Mouse (Mus musculus) intestine, embryonic 14.5 days (tissue): ENCODE data around the gene Hfe. TPM values are rescaled to one million over a fixed set of nuclear protein-coding genes. Genes with fewer than 3 reads are reported as not detected.

Experiments
- ATAC-seq: fragments of 200-750 bp; cut with Nextera tagmentation; replicated peaks from 2 replicates; pipeline ENCODE4 v1.8.0; 2017; ENCODE audit warnings: low read depth, moderate number of reproducible peaks, moderate TSS enrichment, moderate library complexity; ENCODE audit not compliant: low FRiP score, low TSS enrichment
- DNase-seq: peaks from one replicate; pipeline ENCODE4 v3.0.0-alpha.2; 2018; ENCODE audit warnings: low spot score
- H3K27ac ChIP-seq: fragments of 300-500 bp; sonication (generic); 2 replicates; pipeline ENCODE4 v1.5.1; 2014; ENCODE audit warnings: low read depth, mild to moderate bottlenecking, control low read depth
- H3K27me3 ChIP-seq: fragments of 300-500 bp; sonication (generic); replicated peaks from 2 replicates; pipeline ENCODE4 v1.6.1; 2014; ENCODE audit warnings: low read length, control low read depth; ENCODE audit not compliant: control insufficient read depth, insufficient read depth
- H3K36me3 ChIP-seq: fragments of 300-500 bp; sonication (generic); 2 replicates; pipeline ENCODE4 v1.6.1; 2014; ENCODE audit warnings: low read length, control low read depth; ENCODE audit not compliant: control insufficient read depth, insufficient read depth
- H3K4me1 ChIP-seq: fragments of 300-500 bp; sonication (generic); replicated peaks from 2 replicates; pipeline ENCODE4 v1.6.1; 2014; ENCODE audit warnings: low read length, control low read depth, mixed read lengths; ENCODE audit not compliant: control insufficient read depth, insufficient read depth
- H3K4me2 ChIP-seq: fragments of 300-500 bp; sonication (generic); 2 replicates; pipeline ENCODE4 v1.6.1; 2014; ENCODE audit warnings: low read length
- H3K4me3 ChIP-seq: fragments of 300-500 bp; sonication (generic); 2 replicates; pipeline ENCODE4 v1.5.1; 2014; ENCODE audit warnings: low read depth, low read length, control low read depth, mixed read lengths
- H3K9ac ChIP-seq: fragments of 300-500 bp; sonication (generic); 2 replicates; pipeline ENCODE4 v1.6.1; 2014; ENCODE audit warnings: mild to moderate bottlenecking, low read length
- H3K9me3 ChIP-seq: fragments of 300-500 bp; sonication (generic); 2 replicates; pipeline ENCODE4 v1.6.1; 2016; ENCODE audit warnings: low read length, control low read depth; ENCODE audit not compliant: control insufficient read depth
- WGBS: fragments of 180-500 bp; shearing (Covaris S2); extraction: QIAGEN DNeasy Blood & Tissue Kit; methylation state at CpG from one replicate; pipeline ENCODE4 v1.1.7; 2014; 5-methylcytosine and 5-hydroxymethylcytosine counted together
- polyA plus RNA-seq: library from polyadenylated mRNA; unstranded; fragments of >200 nt; fragmentation: Nextera tagmentation; extraction: Ambion mirVana; gene quantifications from 2 replicates; pipeline ENCODE4 v1.2.1, GENCODE M21; 2014

Gene Hfe
- polyA plus RNA-seq, 1 experiment from 2014 or later = 7.8 TPM

DNA sequence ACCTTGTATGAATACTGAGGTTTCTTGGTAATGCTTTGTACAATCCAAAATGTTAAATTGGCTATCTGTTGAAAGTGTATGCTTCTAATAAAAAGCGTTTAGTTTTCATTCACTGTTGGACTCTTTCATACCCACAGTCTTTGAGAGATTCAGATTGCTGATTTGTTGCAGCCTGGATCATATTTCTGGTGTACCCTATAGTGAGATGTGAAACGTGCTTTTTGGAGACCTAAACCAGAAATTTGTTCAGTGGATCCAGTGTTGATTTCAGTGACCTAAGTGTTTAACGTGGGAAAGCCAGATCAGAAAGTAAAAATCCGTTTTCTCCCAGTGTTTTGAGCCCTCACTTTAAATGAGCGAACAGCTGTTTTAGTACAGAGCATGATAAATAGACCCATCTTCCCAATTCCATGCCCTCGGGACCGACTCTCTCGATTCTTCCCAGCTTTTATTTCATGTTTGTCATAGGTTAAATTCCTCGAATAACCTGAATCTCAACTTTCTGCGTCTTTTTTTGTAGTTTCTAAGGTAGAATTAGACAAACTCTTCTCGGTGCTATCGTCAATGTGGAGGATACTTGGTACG is 29.7 kb upstream of the Hfe start:
- peaks cover 20% of the 10 kb centered on the region for H3K4me1 ChIP-seq
- H3K4me2 ChIP-seq = peak overlapping the region; percentile 62
- H3K36me3 ChIP-seq = no peaks in the 10 kb centered on the region
- ATAC-seq (no peak), DNase-seq (no peak)
- peak overlapping the region; percentile 81 for H3K9ac ChIP-seq
- no peaks in the 10 kb centered on the region for H3K9me3 ChIP-seq
- 27% methylated on average over 13 of the region's 13 CpGs for WGBS
- H3K27ac ChIP-seq = peak overlapping the region; percentile 97
- H3K4me3 ChIP-seq = peak overlapping the region; percentile 49
- no peaks in the 10 kb centered on the region for H3K27me3 ChIP-seq

DNA sequence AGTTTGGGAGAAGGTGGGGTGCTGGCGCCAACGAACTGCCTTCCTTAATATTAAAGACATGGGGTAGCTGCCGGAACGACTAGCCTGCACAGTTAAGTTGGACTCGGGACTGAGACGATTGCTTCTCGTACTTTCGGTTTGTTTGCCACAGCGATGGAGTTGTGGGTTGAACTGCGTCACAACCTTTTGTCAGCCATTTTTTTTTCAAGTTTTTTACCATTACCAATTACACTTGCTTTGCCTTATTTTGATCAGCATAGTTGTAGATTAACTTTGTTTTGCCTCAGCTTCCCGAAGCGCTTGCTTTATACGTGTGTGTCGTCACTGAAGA is 29.2 kb upstream of the Hfe start:
- H3K27me3 ChIP-seq = no peaks in the 10 kb centered on the region
- ATAC-seq (peak; percentile 51; the same call in 1 of the 2 replicates), DNase-seq (peak; percentile 96)
- peaks cover 20% of the 10 kb centered on the region for H3K4me1 ChIP-seq
- no peaks in the 10 kb centered on the region for H3K9me3 ChIP-seq
- peak overlapping the region; percentile 81 for H3K9ac ChIP-seq
- WGBS = under 1% methylated on average over 14 of the region's 14 CpGs
- no peaks in the 10 kb centered on the region for H3K36me3 ChIP-seq
- H3K4me2 ChIP-seq = peak overlapping the region; percentile 62
- H3K4me3 ChIP-seq = peak overlapping the region; percentile 49
- peak overlapping the region; percentile 97 for H3K27ac ChIP-seq

DNA sequence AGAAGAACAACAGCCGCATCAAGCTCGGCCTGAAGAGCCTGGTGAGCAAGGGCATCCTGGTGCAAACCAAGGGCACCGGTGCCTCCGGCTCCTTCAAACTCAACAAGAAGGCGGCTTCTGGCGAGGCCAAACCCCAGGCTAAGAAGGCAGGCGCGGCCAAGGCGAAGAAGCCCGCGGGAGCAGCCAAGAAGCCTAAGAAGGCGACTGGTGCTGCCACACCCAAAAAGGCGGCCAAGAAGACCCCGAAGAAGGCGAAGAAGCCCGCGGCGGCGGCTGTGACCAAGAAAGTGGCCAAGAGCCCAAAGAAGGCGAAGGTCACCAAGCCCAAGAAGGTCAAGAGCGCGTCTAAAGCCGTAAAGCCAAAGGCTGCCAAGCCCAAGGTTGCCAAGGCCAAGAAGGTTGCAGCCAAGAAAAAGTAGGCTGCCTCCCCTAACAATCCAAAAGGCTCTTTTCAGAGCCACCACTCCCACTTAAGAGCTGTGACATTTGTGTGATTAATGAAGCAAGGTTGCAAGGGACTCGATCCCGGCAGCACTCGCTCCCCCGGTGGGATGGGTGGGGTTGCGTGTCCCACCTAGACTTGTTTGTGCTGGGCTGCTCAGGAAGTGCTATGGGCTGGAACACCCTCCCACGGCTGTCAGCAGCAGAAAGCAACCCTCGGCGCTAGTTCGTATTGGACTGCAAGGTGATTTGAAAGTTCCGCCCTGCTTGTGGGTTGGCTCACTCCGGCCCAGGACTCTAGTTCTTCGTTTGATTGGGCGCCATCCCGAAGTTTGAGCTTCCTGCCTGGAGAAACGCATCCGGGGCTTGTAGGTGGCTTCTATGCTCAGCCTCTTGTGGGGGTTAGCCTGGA is 28.6 kb upstream of the Hfe start:
- H3K9ac ChIP-seq = peak overlapping the region; percentile 81
- under 1% methylated on average over 39 of the region's 39 CpGs for WGBS
- H3K4me1 ChIP-seq = peaks cover 16% of the 10 kb centered on the region
- peak overlapping the region; percentile 49 for H3K4me3 ChIP-seq
- H3K4me2 ChIP-seq = peak overlapping the region; percentile 62
- no peaks in the 10 kb centered on the region for H3K27me3 ChIP-seq
- peak; percentile 97 for DNase-seq
- H3K27ac ChIP-seq = peak overlapping the region; percentile 97
- no peaks in the 10 kb centered on the region for H3K9me3 ChIP-seq
- ATAC-seq = peak; percentile 90
- H3K36me3 ChIP-seq = no peaks in the 10 kb centered on the region

DNA sequence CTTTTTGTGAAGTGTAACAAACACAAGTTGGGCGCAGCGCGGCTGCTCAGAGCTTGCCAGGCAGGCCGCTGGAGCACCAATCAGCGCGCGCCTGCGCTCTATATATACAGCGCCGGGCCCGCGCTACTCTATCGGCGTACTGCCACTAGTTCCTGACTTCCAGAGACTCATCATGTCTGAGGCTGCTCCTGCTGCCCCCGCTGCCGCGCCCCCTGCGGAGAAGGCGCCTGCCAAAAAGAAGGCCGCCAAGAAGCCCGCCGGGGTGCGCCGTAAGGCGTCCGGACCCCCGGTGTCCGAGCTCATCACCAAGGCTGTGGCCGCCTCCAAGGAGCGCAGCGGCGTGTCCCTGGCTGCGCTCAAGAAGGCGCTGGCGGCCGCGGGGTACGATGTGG is 28.0 kb upstream of the Hfe start, which contains the start of gene Hist1h1c:
Gene Hist1h1c (plus strand): TSS at position 132 of the 392 bp plus-strand sequence.
- Histone ChIP-seq H3K36me3 (no peaks in the 10 kb centered on the region), H3K4me1 (peaks cover 12% of the 10 kb centered on the region), H3K9ac (peak within 1 kb of the TSS; percentile 81), H3K27ac (peak within 1 kb of the TSS; percentile 97), H3K4me3 (peak within 1 kb of the TSS; percentile 49), H3K9me3 (no peaks in the 10 kb centered on the region), H3K4me2 (peak within 1 kb of the TSS; percentile 62), H3K27me3 (no peaks in the 10 kb centered on the region)
- ATAC-seq (peak; percentile 90), DNase-seq (peak; percentile 99)
- WGBS = under 1% methylated on average over 31 of the region's 38 CpGs

DNA sequence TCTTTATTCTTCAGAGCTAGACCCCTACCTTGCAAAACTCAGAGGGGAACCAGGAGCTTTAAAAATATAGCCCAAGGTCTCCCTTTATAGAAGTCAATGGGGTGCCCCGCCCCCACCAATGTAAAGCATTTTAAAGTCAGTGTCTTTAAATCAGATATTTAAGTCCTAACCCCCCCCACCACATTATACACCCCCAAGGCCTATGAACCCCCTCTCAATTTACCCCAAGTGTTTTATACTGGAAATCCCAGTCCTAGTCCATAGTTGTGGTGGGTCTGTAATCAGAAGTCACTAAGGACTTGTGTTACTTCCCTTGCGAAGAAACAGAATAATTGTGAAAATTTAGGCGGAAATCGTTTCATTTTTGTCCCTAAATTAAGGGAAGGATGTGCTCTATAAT is 27.4 kb upstream of the Hfe start:
- Histone ChIP-seq H3K27ac (peak overlapping the region; percentile 97), H3K9ac (peak overlapping the region; percentile 81), H3K27me3 (no peaks in the 10 kb centered on the region), H3K36me3 (no peaks in the 10 kb centered on the region), H3K9me3 (no peaks in the 10 kb centered on the region), H3K4me3 (peak overlapping the region; percentile 49), H3K4me1 (peaks cover 12% of the 10 kb centered on the region), H3K4me2 (peak overlapping the region; percentile 62)
- DNase-seq (no peak), ATAC-seq (no peak)
- 27% methylated on average over 4 of the region's 4 CpGs for WGBS

DNA sequence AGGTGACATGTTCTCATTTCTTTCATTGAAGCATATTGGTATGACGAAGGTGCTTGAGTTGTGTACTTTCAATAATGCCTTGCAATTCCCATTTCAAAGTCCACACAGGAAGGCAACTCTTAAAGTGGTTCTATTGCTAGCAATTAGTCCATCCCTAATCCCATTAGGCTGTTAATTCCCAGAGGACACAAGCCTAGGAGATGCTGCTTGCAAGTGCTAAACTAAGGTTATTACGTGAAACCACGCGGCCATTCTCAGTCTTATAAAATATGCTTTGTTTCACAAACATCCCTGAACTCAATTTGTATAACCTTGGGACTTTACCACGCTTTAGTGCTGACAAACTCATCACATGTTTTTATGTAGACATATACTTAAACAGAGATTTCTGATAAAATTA is 26.4 kb upstream of the Hfe start:
- no peak overlapping the region for H3K4me2 ChIP-seq
- H3K27ac ChIP-seq = no peak overlapping the region
- peaks cover 12% of the 10 kb centered on the region for H3K4me1 ChIP-seq
- no peaks in the 10 kb centered on the region for H3K9me3 ChIP-seq
- ATAC-seq = no peak
- H3K27me3 ChIP-seq = no peaks in the 10 kb centered on the region
- 83% methylated on average over 5 of the region's 5 CpGs for WGBS
- DNase-seq = no peak
- H3K9ac ChIP-seq = no peak overlapping the region
- no peaks in the 10 kb centered on the region for H3K36me3 ChIP-seq
- no peak overlapping the region for H3K4me3 ChIP-seq

DNA sequence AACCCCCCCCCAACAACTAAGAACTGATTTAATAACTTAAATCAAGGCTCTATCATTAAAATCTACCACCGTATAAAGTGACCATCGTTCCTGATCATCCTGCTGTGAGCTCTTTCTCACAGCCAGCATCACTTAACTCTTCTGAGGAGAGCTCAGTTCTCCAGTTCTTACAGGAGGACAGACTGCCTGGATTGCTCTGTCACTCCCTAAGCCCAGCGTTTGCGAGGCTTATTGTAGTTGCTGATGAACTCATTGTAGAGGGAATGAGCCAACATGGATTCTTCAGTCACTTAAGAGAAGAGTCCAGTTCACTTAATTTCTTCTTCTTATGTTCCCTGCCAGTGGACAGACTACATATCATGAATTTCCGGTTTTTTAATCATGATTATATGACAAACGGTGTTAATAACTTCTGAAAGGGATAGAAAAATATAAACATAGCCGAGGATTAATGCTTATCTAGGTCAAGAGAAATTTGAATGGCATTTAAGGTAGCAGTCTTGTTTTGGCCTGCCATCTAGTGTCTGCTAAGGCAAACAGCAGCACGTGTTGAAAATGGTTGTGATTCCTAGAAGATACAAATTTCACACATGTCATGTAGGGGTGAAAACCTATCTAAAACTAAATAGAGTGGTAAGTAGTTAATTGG is 21.6 kb upstream of the Hfe start:
- ATAC-seq = no peak; the same call in 1 of the 2 replicates

DNA sequence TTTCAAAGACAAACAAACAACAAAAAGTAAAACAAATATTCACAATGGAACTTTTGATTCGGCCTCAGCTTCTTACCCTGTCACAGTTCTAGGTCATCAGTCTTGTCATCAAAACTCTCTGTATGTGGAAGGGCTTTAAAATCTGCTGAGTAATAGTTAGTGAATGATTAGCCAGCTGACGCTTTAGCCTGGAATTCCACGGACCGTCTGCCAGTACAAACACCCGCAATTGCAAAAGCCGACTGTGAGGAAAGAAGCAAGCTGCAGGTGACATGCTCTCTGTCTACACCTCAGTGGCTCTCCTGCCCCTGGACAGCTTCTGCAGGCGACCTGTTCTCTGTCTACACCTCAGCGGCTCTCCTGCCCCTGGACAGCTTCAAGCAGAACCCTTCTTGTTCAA is 19.8 kb upstream of the Hfe start:
- no peaks in the 10 kb centered on the region for H3K4me1 ChIP-seq
- ATAC-seq (peak; percentile 65), DNase-seq (no peak)
- no peaks in the 10 kb centered on the region for H3K36me3 ChIP-seq
- no peaks in the 10 kb centered on the region for H3K27me3 ChIP-seq
- H3K27ac ChIP-seq = no peak overlapping the region
- H3K9ac ChIP-seq = no peak overlapping the region
- WGBS = 23% methylated on average over 8 of the region's 8 CpGs
- no peak overlapping the region for H3K4me2 ChIP-seq
- no peak overlapping the region for H3K4me3 ChIP-seq
- no peaks in the 10 kb centered on the region for H3K9me3 ChIP-seq

More for the DNA sequence above, 21.6 kb upstream of the Hfe start:
- Histone ChIP-seq H3K9ac (no peak overlapping the region), H3K4me1 (no peaks in the 10 kb centered on the region), H3K9me3 (no peaks in the 10 kb centered on the region), H3K4me2 (no peak overlapping the region), H3K4me3 (no peak overlapping the region), H3K27me3 (no peaks in the 10 kb centered on the region), H3K36me3 (no peaks in the 10 kb centered on the region), H3K27ac (no peak overlapping the region)
- DNase-seq = no peak
- whole genome bisulfite sequencing = 26% methylated on average over 8 of the region's 8 CpGs
